Mouse (Mus musculus) kidney, postnatal 0 days (tissue): ENCODE measurements around the gene Grm7. TPM values are rescaled to one million over a fixed set of nuclear protein-coding genes. Genes with fewer than 3 reads are reported as not detected.
A peak's percentile ranks its signal among the peaks of the same experiment; 100 is the strongest.

Experiments used
- ATAC-seq: fragments of 200-750 bp; cut with Nextera tagmentation; replicated peaks from 2 replicates; pipeline ENCODE4 v1.8.0; 2017; ENCODE audit warnings: low read depth, moderate number of reproducible peaks, moderate TSS enrichment, moderate library complexity; ENCODE audit not compliant: low FRiP score
- DNase-seq: peaks from one replicate; pipeline ENCODE4 v3.0.0-alpha.2; 2016; ENCODE audit warnings: low spot score
- H3K27ac ChIP-seq: fragments of 300-500 bp; sonication (generic); 2 replicates; pipeline ENCODE4 v1.5.1; 2014; ENCODE audit warnings: mild to moderate bottlenecking
- H3K27me3 ChIP-seq: fragments of 300-500 bp; sonication (generic); 2 replicates; pipeline ENCODE4 v1.6.1; 2014; ENCODE audit warnings: low read length, mixed read lengths; ENCODE audit not compliant: insufficient read depth
- H3K36me3 ChIP-seq: fragments of 300-500 bp; sonication (generic); 2 replicates; pipeline ENCODE4 v1.6.1; 2014; ENCODE audit warnings: low read length, mixed read lengths; ENCODE audit not compliant: insufficient read depth
- H3K4me1 ChIP-seq: fragments of 300-500 bp; sonication (generic); replicated peaks from 2 replicates; pipeline ENCODE4 v1.6.1; 2014; ENCODE audit warnings: antibody characterized with exemption, low read length, mixed read lengths; ENCODE audit not compliant: insufficient read depth
- H3K4me2 ChIP-seq: fragments of 300-500 bp; sonication (generic); 2 replicates; pipeline ENCODE4 v1.6.1; 2014; ENCODE audit warnings: mild to moderate bottlenecking, low read length, moderate library complexity, mixed read lengths
- H3K4me3 ChIP-seq: fragments of 300-500 bp; sonication (generic); replicated peaks from 2 replicates; pipeline ENCODE4 v1.5.1; 2014; ENCODE audit warnings: low read depth, low read length
- H3K9ac ChIP-seq: fragments of 300-500 bp; sonication (generic); 2 replicates; pipeline ENCODE4 v1.6.1; 2014; ENCODE audit warnings: low read depth, low read length
- H3K9me3 ChIP-seq: fragments of 300-500 bp; sonication (generic); replicated peaks from 2 replicates; pipeline ENCODE4 v1.6.1; 2016; ENCODE audit warnings: low read length, inconsistent platforms, mixed read lengths
- CTCF ChIP-seq: IDR thresholded peaks from 2 replicates; pipeline ENCODE4 v1.5.1; 2016; ENCODE audit warnings: antibody characterized with exemption, low read depth, mild to moderate bottlenecking, moderate library complexity
- WGBS: fragments of 180-500 bp; shearing (Covaris S2); extraction: QIAGEN DNeasy Blood & Tissue Kit; methylation state at CpG from one replicate; pipeline ENCODE4 v1.1.7; 2014; 5-methylcytosine and 5-hydroxymethylcytosine counted together
- polyA plus RNA-seq: library from polyadenylated mRNA; unstranded; fragments of >200 nt; fragmentation: Nextera tagmentation; extraction: Ambion mirVana; gene quantifications from 2 replicates; pipeline ENCODE4 v1.2.1, GENCODE M21; 2015

Gene Grm7
- polyA plus RNA-seq, 1 experiment from 2014 or later, result 2.3 TPM

DNA sequence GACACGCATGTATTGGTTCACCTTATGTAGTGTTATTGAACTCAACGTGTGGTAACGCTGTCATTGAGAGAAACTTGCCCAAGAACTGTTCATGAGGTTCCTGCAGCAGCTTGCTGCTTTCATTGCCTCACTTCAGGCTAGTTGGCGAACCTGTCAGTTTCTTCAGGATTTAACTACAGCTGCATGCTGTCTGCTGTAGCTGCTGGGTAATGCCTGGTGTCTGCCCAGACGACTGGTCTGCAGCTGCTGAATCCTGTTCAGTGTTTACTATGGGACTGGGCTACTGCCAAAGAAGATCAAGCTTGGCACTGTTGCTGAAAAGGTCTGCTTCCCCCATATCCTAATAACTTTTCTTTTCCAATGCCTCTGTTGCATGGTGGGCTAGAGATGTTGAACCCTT is 23.1 kb downstream of the Grm7 start:
- H3K4me3 ChIP-seq, result no peak overlapping the region
- H3K27me3 ChIP-seq, result no peaks in the 10 kb centered on the region
- H3K27ac ChIP-seq, result no peak overlapping the region
- no peaks in the 10 kb centered on the region for H3K4me1 ChIP-seq
- no peaks in the 10 kb centered on the region for H3K36me3 ChIP-seq
- TF ChIP-seq CTCF, result no peak
- no peak overlapping the region for H3K4me2 ChIP-seq
- no peak for ATAC-seq
- no peaks in the 10 kb centered on the region for H3K9me3 ChIP-seq
- WGBS, result 60% methylated on average over 5 of the region's 5 CpGs
- no peak overlapping the region for H3K9ac ChIP-seq
- no peak for DNase-seq

DNA sequence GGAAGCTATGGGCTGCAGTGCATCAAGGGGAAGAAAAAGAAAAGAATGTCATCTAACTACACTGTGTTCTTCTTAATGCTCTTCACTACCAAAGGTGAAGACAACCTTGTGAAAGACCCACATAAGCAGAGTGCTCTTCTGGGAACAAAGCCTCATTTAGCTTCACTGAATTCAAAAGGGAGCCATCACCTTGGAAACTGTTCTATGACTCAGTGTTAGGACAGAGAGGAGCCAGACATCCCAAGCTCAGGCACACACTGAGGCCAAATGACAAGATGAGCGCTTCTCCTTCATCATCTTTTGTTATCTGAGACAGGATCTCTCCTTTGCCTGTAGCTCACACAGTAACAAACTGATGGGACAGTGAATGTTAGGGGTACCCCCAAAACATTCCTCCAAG is 45.6 kb downstream of the Grm7 start:
- TF ChIP-seq CTCF, result no peak
- WGBS, result 80% methylated on average over 1 of the region's 1 CpGs
- DNase-seq (no peak), ATAC-seq (no peak)
- Histone ChIP-seq H3K4me1 (no peaks in the 10 kb centered on the region), H3K27me3 (no peaks in the 10 kb centered on the region), H3K4me3 (no peak overlapping the region), H3K9ac (no peak overlapping the region), H3K9me3 (no peaks in the 10 kb centered on the region), H3K4me2 (no peak overlapping the region), H3K27ac (no peak overlapping the region), H3K36me3 (no peaks in the 10 kb centered on the region)

DNA sequence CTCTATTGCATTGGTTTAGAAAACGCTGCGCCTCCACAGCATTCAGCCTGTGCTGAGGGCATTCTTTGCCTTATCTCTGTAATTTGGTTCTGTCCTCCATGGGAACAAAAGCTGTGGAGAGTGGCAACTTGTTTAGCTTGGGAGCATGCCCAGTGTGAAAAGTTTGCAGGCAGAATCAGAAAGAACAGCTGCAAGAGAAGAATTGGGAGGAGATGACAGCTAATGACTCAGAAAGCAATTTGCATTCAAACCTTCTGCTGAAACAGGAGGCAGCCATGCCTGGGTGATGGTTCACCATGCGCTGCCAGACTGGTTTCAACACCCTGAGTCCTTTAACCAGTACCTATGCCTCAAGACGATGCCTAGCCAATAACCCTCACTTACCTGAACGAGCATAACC is 64.4 kb downstream of the Grm7 start:
- no peak for TF ChIP-seq CTCF
- H3K27ac ChIP-seq, result no peak overlapping the region
- no peaks in the 10 kb centered on the region for H3K9me3 ChIP-seq
- H3K4me3 ChIP-seq, result no peak overlapping the region
- H3K9ac ChIP-seq, result no peak overlapping the region
- DNase-seq, result no peak
- WGBS, result 82% methylated on average over 5 of the region's 5 CpGs
- no peaks in the 10 kb centered on the region for H3K4me1 ChIP-seq
- no peaks in the 10 kb centered on the region for H3K27me3 ChIP-seq
- H3K4me2 ChIP-seq, result no peak overlapping the region
- no peak for ATAC-seq
- no peaks in the 10 kb centered on the region for H3K36me3 ChIP-seq

DNA sequence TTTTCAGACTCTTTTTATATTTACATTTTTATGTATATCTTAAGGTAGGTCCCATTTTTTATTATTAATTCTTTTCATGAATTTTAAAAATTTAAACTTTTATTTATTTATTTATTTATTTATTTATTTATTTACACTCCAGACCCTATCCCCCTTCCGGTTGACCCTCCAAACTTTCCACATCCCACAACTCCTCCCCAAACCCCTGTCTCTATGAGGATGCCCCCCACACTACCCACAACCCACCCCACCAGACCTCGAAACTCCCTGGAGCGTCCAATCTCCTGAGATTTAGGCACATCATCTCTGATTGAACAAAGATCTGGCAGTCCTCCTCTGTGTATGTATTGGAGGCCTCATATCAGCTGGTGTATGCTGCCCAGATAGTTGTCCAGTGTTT is 69.6 kb downstream of the Grm7 start:
- Histone ChIP-seq H3K9me3 (no peaks in the 10 kb centered on the region), H3K4me3 (no peak overlapping the region), H3K4me1 (no peaks in the 10 kb centered on the region), H3K27me3 (no peaks in the 10 kb centered on the region), H3K36me3 (no peaks in the 10 kb centered on the region), H3K9ac (no peak overlapping the region), H3K4me2 (no peak overlapping the region), H3K27ac (no peak overlapping the region)
- TF ChIP-seq CTCF, result no peak
- DNase-seq (no peak), ATAC-seq (no peak)
- 93% methylated on average over 3 of the region's 3 CpGs for WGBS

DNA sequence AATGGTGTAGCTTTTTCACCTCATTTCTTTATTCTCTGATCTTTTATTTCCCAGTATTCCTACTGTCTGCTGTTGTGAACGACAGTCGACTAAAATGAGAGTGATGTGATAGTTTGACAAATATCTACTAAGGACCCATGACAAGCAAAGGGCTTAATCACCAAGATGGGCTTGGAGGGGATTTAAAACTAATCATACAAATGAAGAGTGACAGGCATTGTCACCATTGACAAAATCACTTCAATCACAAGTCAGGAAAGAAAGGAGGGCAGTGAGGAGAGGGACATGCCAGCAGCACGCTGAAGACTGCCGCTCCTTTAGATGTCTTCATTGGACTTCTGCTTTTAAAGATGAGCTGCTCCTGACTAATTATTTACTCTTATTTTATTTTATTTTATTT is 78.0 kb downstream of the Grm7 start:
- no peak for ATAC-seq
- DNase-seq, result no peak
- Histone ChIP-seq H3K4me1 (no peaks in the 10 kb centered on the region), H3K9ac (no peak overlapping the region), H3K4me3 (no peak overlapping the region), H3K27ac (no peak overlapping the region), H3K4me2 (no peak overlapping the region), H3K27me3 (no peaks in the 10 kb centered on the region), H3K9me3 (no peaks in the 10 kb centered on the region), H3K36me3 (no peaks in the 10 kb centered on the region)
- no peak for TF ChIP-seq CTCF
- 86% methylated on average over 4 of the region's 4 CpGs for WGBS

DNA sequence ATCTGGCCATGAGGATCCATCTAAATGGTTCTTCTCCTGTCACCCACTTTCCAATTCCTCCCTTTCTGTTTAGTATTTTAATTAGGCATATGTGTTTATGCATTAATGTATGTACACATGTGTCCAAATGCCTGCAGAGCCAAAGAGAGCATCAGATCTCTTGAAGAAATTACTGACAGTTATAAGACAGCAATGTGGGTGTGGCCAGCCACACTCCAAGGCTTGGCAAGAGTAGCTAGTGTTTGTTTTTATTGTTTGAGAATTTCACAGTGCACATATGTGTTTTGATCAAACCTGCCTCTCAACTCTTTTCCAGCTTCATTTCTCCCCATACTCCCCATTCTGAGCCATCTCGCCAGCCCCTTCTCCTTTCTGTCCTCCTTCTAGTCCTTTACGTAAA is 88.5 kb downstream of the Grm7 start:
- no peaks in the 10 kb centered on the region for H3K27me3 ChIP-seq
- H3K4me1 ChIP-seq, result no peaks in the 10 kb centered on the region
- H3K27ac ChIP-seq, result no peak overlapping the region
- H3K4me3 ChIP-seq, result no peak overlapping the region
- ATAC-seq, result no peak
- no peak overlapping the region for H3K9ac ChIP-seq
- H3K4me2 ChIP-seq, result no peak overlapping the region
- no peaks in the 10 kb centered on the region for H3K9me3 ChIP-seq
- DNase-seq, result no peak
- H3K36me3 ChIP-seq, result no peaks in the 10 kb centered on the region
- TF ChIP-seq CTCF, result no peak
- WGBS, result 82% methylated on average over 2 of the region's 2 CpGs

DNA sequence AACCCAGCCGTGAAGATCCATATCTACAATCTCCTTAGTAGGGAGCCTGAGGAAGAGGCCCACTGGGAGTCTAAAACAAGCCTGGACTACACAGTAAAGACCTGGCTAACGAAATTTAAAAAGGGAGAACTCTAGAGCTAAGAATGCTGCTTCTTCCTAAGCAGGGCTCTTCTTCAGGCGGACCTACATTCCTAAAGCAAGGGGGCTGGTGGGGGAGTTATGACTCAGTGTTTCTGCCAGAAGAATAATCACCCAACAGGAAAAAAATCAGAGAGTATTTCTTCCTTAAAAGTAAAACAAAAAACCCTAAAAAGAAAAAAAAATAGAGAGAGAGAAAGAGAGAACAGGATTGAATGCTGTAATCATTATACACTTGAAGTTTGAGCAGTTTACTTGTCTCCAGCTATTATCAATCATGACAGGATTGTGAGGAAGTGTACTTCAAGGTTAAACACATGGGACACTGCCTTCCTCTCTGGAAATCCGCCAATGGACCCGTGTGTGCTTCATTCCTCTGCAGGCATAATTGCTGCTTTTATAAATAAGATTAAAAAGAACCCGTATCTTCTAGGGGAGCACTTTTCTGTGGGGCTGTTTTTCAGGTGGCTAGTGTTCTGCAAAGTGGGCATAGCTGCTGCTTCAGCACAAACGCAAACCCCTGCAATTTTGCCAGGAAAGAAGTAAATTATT is 98.7 kb downstream of the Grm7 start:
- H3K27me3 ChIP-seq, result no peaks in the 10 kb centered on the region
- H3K4me1 ChIP-seq, result no peaks in the 10 kb centered on the region
- no peak overlapping the region for H3K9ac ChIP-seq
- no peaks in the 10 kb centered on the region for H3K36me3 ChIP-seq
- DNase-seq (peak; percentile 18), ATAC-seq (no peak)
- no peak overlapping the region for H3K4me3 ChIP-seq
- TF ChIP-seq CTCF, result no peak
- no peak overlapping the region for H3K4me2 ChIP-seq
- H3K27ac ChIP-seq, result no peak overlapping the region
- no peaks in the 10 kb centered on the region for H3K9me3 ChIP-seq
- 33% methylated on average over 7 of the region's 7 CpGs for WGBS
